Mouse (Mus musculus): ENCODE results near the gene Ireb2. TPM values are rescaled to one million over a fixed set of nuclear protein-coding genes. Genes with fewer than 3 reads are reported as not detected.

Gene Ireb2
- polyA plus RNA-seq, 1 experiment, result 30.1 TPM

Other genes with a start within 250 kb of the Ireb2 start
- 202 and 203 TPM in 2 replicates for gene Acsbg1, start 201.9 kb upstream of the Ireb2 start, polyA plus RNA-seq (2012; rRNA removed)
- gene Dnaja4, start 164.9 kb upstream of the Ireb2 start, polyA plus RNA-seq (2012; rRNA removed), result 46.2 and 46.6 TPM in 2 replicates
- gene Wdr61, start 129.3 kb upstream of the Ireb2 start, polyA plus RNA-seq (2012; rRNA removed), result 63.2 and 66.1 TPM in 2 replicates
- gene Crabp1, start 99.0 kb upstream of the Ireb2 start, polyA plus RNA-seq (2012; rRNA removed), result 10.8 and 16.7 TPM in 2 replicates
- gene Hykk, start 53.5 kb downstream of the Ireb2 start, polyA plus RNA-seq (2012; rRNA removed), result 1.3 and 1.6 TPM in 2 replicates
- gene Psma4, start 87.0 kb downstream of the Ireb2 start, polyA plus RNA-seq (2012; rRNA removed), result 138 and 166 TPM in 2 replicates
- 0.34 TPM in 1 of 2 replicates, not detected in the other for gene AY074887, start 87.2 kb downstream of the Ireb2 start, polyA plus RNA-seq (2012; rRNA removed)
- 1.5 and 2.2 TPM in 2 replicates for gene Chrna5, start 117.1 kb downstream of the Ireb2 start, polyA plus RNA-seq (2012; rRNA removed)
- 2.1 and 2.9 TPM in 2 replicates for gene Chrna3, start 162.8 kb downstream of the Ireb2 start, polyA plus RNA-seq (2012; rRNA removed)
- gene Chrnb4, start 185.0 kb downstream of the Ireb2 start, polyA plus RNA-seq (2012; rRNA removed), result 3.1 and 3.2 TPM in 2 replicates

All from frontal cortex, adult 2 months (tissue).